ENCODE assay signal across 17 mouse cellular contexts in the genomic region with DNA sequence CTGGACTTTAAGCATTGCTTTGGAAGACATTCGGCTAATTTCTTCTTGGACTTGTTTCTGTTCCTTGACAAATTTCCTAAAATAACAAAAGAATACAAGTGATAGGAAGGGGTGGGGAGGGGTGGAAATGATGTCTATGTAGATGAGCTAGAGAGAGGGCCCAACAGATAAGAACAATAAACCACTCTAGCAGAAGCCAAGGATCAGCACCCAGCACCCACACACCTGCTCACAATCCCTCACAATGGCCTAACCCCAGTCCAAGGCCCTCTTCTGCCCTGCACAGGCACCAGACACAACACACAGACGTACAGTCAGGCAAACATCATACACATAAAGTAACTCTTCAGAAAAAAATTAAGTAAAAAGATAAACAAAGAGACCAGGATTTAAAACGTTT. TPM values are rescaled to one million over a fixed set of nuclear protein-coding genes. Genes with fewer than 3 reads are reported as not detected.
DNase-seq lines count a peak whose midpoint lies in the region.
"Had no signal": no experiment of that assay in that cellular context is flagged by ENCODE, and none has a peak within 500 bp of the region (broad histone marks: within the 10 kb centered on the region; RNA-seq: fewer than 3 reads in every experiment).

No protein-coding gene starts in this region.

- DNase-seq in heart, adult 11 months = peak; percentile 93
- DNase-seq in heart, postnatal 4 days = no peak
- DNase-seq in heart, adult 8-10 months (ENCODE audit: low spot score) = peak; percentile 36
- no peak for DNase-seq in heart, postnatal 14 days
- DNase-seq in lung, postnatal 36 days = peak; percentile 9
- DNase-seq in lung, postnatal 4 days = no peak
- DNase-seq: adrenal gland, adult 8-10 months; adrenal gland, postnatal 14 days; adrenal gland, postnatal 36 days; B cell, adult 2 months; cerebellum, adult 11-12 months; cerebellum, adult 2 months; cerebellum, adult 9-10 months; cerebellum, postnatal 10 days; cerebellum, postnatal 25 days had no signal

- intact Hi-C loops in heart, postnatal 14 days (cut with DNase I) = no loop called here

RNA-seq across cellular contexts. Expression of a gene that starts 12.7 kb away (rescaled TPM):
- total RNA-seq in heart, postnatal 4 days (2021) = not detected
- under 1 TPM in 1 of 4 experiments, not detected in 3; 0.25 TPM for total RNA-seq in heart, adult 8-10 months (2022)
- under 1 TPM in 1 of 2 experiments, not detected in 1; 0.10 TPM for total RNA-seq in heart, postnatal 14 days (2021)
- total RNA-seq: adrenal gland, adult 18-20 months; adrenal gland, postnatal 14 days; adrenal gland, postnatal 36 days; CH12.LX had no signal

RNA-seq across cellular contexts. Expression of a gene that starts 12.8 kb away (rescaled TPM):
- 10 to 100 TPM; 50.0 to 50.6 TPM for total RNA-seq in heart, postnatal 4 days (2021)
- total RNA-seq in heart, adult 8-10 months (2022) = 10 to 100 TPM; 25.0 to 32.1 (median 27.8) TPM
- total RNA-seq in heart, postnatal 14 days (2021) = 10 to 100 TPM; 34.6 to 34.9 TPM

RNA-seq across cellular contexts. Expression of a gene that starts 26.5 kb away (rescaled TPM):
- total RNA-seq in heart, postnatal 4 days (2021) = 10 to 100 TPM; 27.3 TPM
- 10 to 100 TPM; 29.5 to 34.5 (median 31.6) TPM for total RNA-seq in heart, adult 8-10 months (2022)
- 10 to 100 TPM; 30.1 to 33.3 TPM for total RNA-seq in heart, postnatal 14 days (2021)

RNA-seq across cellular contexts. Expression of a gene that starts 41.6 kb away (rescaled TPM):
- 1 to 10 TPM; 5.6 to 8.1 TPM for total RNA-seq in heart, postnatal 4 days (2021)
- 10 to 100 TPM in 1 of 4 experiments, 1 to 10 TPM in 3; 4.8 to 11.0 (median 9.3) TPM for total RNA-seq in heart, adult 8-10 months (2022)
- 1 to 10 TPM; 4.2 to 5.6 TPM for total RNA-seq in heart, postnatal 14 days (2021)

Comparison
In these comparisons a context has a peak if more than half of its experiments do, and no peak if none do; other contexts are left out.
1. DNase-seq: peak in heart, adult 11 months (single experiment), heart, adult 8-10 months (single experiment) and lung, postnatal 36 days (single experiment); none in heart, postnatal 4 days (single experiment), heart, postnatal 14 days (0 of 2) and lung, postnatal 4 days (0 of 2).